Mouse (Mus musculus) kidney, embryonic 15.5 days (tissue): ENCODE data around the gene Gpr33. TPM values are rescaled to one million over a fixed set of nuclear protein-coding genes. Genes with fewer than 3 reads are reported as not detected.

Source experiments
- ATAC-seq: fragments of 200-750 bp; cut with Nextera tagmentation; replicated peaks from 2 replicates; pipeline ENCODE4 v1.8.0; 2017; ENCODE audit warnings: moderate TSS enrichment; ENCODE audit not compliant: low FRiP score
- H3K27ac ChIP-seq: fragments of 300-500 bp; sonication (generic); 2 replicates; pipeline ENCODE4 v1.5.1; 2015; ENCODE audit warnings: mild to moderate bottlenecking, inconsistent platforms
- H3K27me3 ChIP-seq: fragments of 300-500 bp; sonication (generic); 2 replicates; pipeline ENCODE4 v1.6.1; 2015; ENCODE audit warnings: inconsistent platforms
- H3K36me3 ChIP-seq: fragments of 300-500 bp; sonication (generic); 2 replicates; pipeline ENCODE4 v1.6.1; 2015; ENCODE audit warnings: inconsistent platforms
- H3K4me1 ChIP-seq: fragments of 300-500 bp; sonication (generic); 2 replicates; pipeline ENCODE4 v1.6.1; 2015; ENCODE audit warnings: inconsistent platforms
- H3K4me2 ChIP-seq: fragments of 300-500 bp; sonication (generic); 2 replicates; pipeline ENCODE4 v1.6.1; 2015; ENCODE audit warnings: moderate library complexity, mild to moderate bottlenecking, inconsistent platforms
- H3K4me3 ChIP-seq: fragments of 300-500 bp; sonication (generic); replicated peaks from 2 replicates; pipeline ENCODE4 v1.5.1; 2015; ENCODE audit warnings: mild to moderate bottlenecking, inconsistent platforms
- H3K9ac ChIP-seq: fragments of 300-500 bp; sonication (generic); 2 replicates; pipeline ENCODE4 v1.6.1; 2015; ENCODE audit warnings: mild to moderate bottlenecking, inconsistent platforms
- H3K9me3 ChIP-seq: fragments of 300-500 bp; sonication (generic); replicated peaks from 2 replicates; pipeline ENCODE4 v1.6.1; 2016; ENCODE audit warnings: inconsistent platforms
- WGBS: fragments of 180-500 bp; shearing (Covaris S2); methylation state at CpG from one replicate; pipeline ENCODE4 v1.1.7; 2015; ENCODE audit warnings: mixed read lengths; 5-methylcytosine and 5-hydroxymethylcytosine counted together
- polyA plus RNA-seq: library from polyadenylated mRNA; unstranded; fragments of >200 nt; fragmentation: Nextera tagmentation; extraction: Ambion mirVana; gene quantifications from 2 replicates; pipeline ENCODE4 v1.2.1, GENCODE M21; 2015

Gene Gpr33
- not detected in 2 replicates for polyA plus RNA-seq

GRCm38 (mm10) chr12:52027963-52028362, at the start of gene Gpr33:
Gene Gpr33, minus strand, starts transcription at chr12:52028063.
- 94% methylated on average over 3 of the region's 3 CpGs for WGBS
- no peak for ATAC-seq
- Histone ChIP-seq H3K4me1 (no peaks in the 10 kb centered on the region), H3K4me2 (no peak within 1 kb of the TSS), H3K9ac (no peak within 1 kb of the TSS), H3K4me3 (no peak within 1 kb of the TSS), H3K27ac (no peak within 1 kb of the TSS), H3K27me3 (no peaks in the 10 kb centered on the region), H3K9me3 (no peaks in the 10 kb centered on the region), H3K36me3 (no peaks in the 10 kb centered on the region)

DNA sequence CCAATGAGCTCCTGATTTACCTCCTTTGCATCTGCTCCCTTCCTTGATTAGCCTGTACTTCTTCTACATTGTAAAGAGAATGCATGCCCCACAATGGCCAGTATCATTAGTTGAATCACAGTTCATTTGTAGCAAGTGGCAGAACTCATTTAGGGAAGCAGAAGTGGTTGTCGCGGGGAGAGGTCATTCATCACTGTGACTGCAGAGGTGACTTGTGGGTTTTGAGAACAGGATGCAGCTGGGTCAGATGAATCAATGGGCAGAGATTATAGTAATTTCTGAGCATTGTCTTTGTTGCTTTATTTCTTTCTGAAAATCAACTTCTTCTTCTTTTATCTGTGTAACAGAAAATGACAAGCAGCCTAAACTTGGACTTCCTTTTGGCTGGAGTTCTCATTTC, 21.5 kb upstream of the Gpr33 start:
- ATAC-seq = no peak

DNA sequence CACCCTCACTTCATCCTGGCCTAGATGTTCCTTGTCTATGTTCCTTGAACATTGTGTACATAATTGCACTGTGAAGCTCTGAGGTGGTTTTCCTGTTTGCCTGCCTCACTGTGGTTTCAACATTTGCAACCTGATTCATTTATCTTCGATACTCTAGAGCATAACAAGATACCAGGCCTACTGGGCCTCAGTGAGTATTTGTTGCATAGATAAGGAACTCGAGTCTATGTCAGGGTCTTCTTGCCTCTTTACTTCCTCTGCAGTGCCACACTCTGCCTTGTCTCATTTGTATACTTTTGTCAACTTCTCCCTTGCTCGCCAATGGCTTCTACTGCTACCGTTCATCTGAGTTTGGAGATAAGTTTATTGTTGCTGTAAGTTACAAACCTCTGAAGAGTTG, 18.5 kb upstream of the Gpr33 start:
- Histone ChIP-seq H3K4me1 (no peaks in the 10 kb centered on the region), H3K4me2 (no peak overlapping the region), H3K36me3 (no peaks in the 10 kb centered on the region), H3K27ac (no peak overlapping the region), H3K9ac (no peak overlapping the region), H3K4me3 (no peak overlapping the region), H3K27me3 (no peaks in the 10 kb centered on the region), H3K9me3 (no peaks in the 10 kb centered on the region)
- ATAC-seq = no peak
- 82% methylated on average over 4 of the region's 4 CpGs for WGBS

More for the DNA sequence above, 21.5 kb upstream of the Gpr33 start:
- no peak overlapping the region for H3K9ac ChIP-seq
- H3K4me2 ChIP-seq = no peak overlapping the region
- WGBS = 62% methylated on average over 2 of the region's 2 CpGs
- H3K27me3 ChIP-seq = no peaks in the 10 kb centered on the region
- H3K27ac ChIP-seq = no peak overlapping the region
- no peaks in the 10 kb centered on the region for H3K4me1 ChIP-seq
- no peaks in the 10 kb centered on the region for H3K9me3 ChIP-seq
- no peaks in the 10 kb centered on the region for H3K36me3 ChIP-seq
- no peak overlapping the region for H3K4me3 ChIP-seq

GRCm38 (mm10) chr12:52042818-52043336, 15.0 kb upstream of the Gpr33 start:
- Histone ChIP-seq H3K27me3 (no peaks in the 10 kb centered on the region), H3K9ac (no peak overlapping the region), H3K9me3 (no peaks in the 10 kb centered on the region), H3K4me3 (no peak overlapping the region), H3K27ac (no peak overlapping the region), H3K4me2 (no peak overlapping the region), H3K4me1 (no peaks in the 10 kb centered on the region), H3K36me3 (no peaks in the 10 kb centered on the region)
- 74% methylated on average over 10 of the region's 10 CpGs for WGBS
- no peak for ATAC-seq

DNA sequence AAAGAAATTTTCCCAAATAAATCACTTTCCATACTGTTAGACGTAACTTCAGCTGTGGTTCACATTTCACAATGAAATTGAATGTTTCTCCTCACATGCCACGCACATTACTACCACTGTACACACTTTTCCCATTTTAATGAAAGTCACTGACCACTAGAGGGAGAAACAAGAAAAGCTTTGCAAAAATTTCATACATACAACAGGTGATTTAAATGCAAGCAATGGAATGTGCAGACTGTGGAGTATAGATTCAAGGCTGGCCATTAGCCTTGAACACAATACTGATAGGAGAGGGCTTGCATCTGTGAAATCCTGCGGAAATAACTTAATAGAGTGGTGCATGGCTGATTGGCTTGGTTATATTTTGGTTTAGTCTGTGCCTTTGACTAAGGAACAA, 10.5 kb upstream of the Gpr33 start:
- no peak overlapping the region for H3K9ac ChIP-seq
- no peaks in the 10 kb centered on the region for H3K27me3 ChIP-seq
- ATAC-seq = no peak
- H3K9me3 ChIP-seq = no peaks in the 10 kb centered on the region
- H3K27ac ChIP-seq = no peak overlapping the region
- 37% methylated on average over 3 of the region's 3 CpGs for WGBS
- no peak overlapping the region for H3K4me3 ChIP-seq
- H3K4me1 ChIP-seq = no peaks in the 10 kb centered on the region
- H3K4me2 ChIP-seq = no peak overlapping the region
- H3K36me3 ChIP-seq = no peaks in the 10 kb centered on the region

DNA sequence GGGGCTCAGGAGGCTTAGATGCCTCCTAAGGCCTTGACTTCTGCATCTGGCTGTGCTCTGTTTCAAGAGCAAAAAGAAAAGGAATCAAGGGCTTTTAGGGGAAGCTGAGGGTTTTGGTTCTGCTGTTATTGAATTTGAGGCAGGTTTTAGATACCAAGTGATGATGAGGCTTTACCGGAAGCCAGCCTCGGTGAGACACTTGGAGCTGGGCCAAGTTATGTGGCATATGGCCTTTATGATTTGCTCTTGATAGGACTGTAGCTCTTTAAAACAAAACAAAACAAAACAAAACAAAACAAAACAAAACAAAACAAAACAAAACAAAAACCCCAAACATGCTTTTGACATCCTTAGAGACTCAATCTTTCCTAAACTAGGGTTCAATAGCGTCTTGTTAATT, 7.1 kb upstream of the Gpr33 start:
- Histone ChIP-seq H3K9me3 (no peaks in the 10 kb centered on the region), H3K27me3 (no peaks in the 10 kb centered on the region), H3K4me2 (no peak overlapping the region), H3K9ac (no peak overlapping the region), H3K27ac (no peak overlapping the region), H3K4me1 (no peaks in the 10 kb centered on the region), H3K4me3 (no peak overlapping the region), H3K36me3 (no peaks in the 10 kb centered on the region)
- no peak for ATAC-seq
- WGBS = 81% methylated on average over 3 of the region's 3 CpGs

- H3K4me1 ChIP-seq = no peaks in the 10 kb centered on the region
- no peak overlapping the region for H3K4me3 ChIP-seq
- H3K36me3 ChIP-seq = no peaks in the 10 kb centered on the region
- H3K27me3 ChIP-seq = no peaks in the 10 kb centered on the region
- no peak overlapping the region for H3K27ac ChIP-seq
- 91% methylated on average over 6 of the region's 6 CpGs for WGBS
- ATAC-seq = no peak
- no peaks in the 10 kb centered on the region for H3K9me3 ChIP-seq
- no peak overlapping the region for H3K4me2 ChIP-seq
- no peak overlapping the region for H3K9ac ChIP-seq
These were observed 4.4 kb upstream of the Gpr33 start for GRCm38 (mm10) chr12:52032276-52032675.

- no peak overlapping the region for H3K9ac ChIP-seq
- no peak for ATAC-seq
- no peaks in the 10 kb centered on the region for H3K9me3 ChIP-seq
- 66% methylated on average over 7 of the region's 7 CpGs for WGBS
- H3K36me3 ChIP-seq = no peaks in the 10 kb centered on the region
- H3K27ac ChIP-seq = no peak overlapping the region
- no peak overlapping the region for H3K4me3 ChIP-seq
- no peaks in the 10 kb centered on the region for H3K27me3 ChIP-seq
- H3K4me1 ChIP-seq = peaks cover 7% of the 10 kb centered on the region
- no peak overlapping the region for H3K4me2 ChIP-seq
These were observed 13.3 kb downstream of the Gpr33 start for GRCm38 (mm10) chr12:52014494-52015029.

- H3K4me2 ChIP-seq = no peak overlapping the region
- WGBS = 79% methylated on average over 11 of the region's 11 CpGs
- peaks cover 7% of the 10 kb centered on the region for H3K4me1 ChIP-seq
- H3K27ac ChIP-seq = no peak overlapping the region
- H3K27me3 ChIP-seq = no peaks in the 10 kb centered on the region
- H3K9me3 ChIP-seq = no peaks in the 10 kb centered on the region
- H3K4me3 ChIP-seq = no peak overlapping the region
- H3K9ac ChIP-seq = no peak overlapping the region
- ATAC-seq = no peak
- no peaks in the 10 kb centered on the region for H3K36me3 ChIP-seq
These were observed 13.8 kb downstream of the Gpr33 start for GRCm38 (mm10) chr12:52014044-52014443.

- Histone ChIP-seq H3K27ac (no peak overlapping the region), H3K4me3 (no peak overlapping the region), H3K4me1 (peaks cover 7% of the 10 kb centered on the region), H3K27me3 (no peaks in the 10 kb centered on the region), H3K4me2 (peak overlapping the region; percentile 38), H3K9me3 (no peaks in the 10 kb centered on the region), H3K9ac (no peak overlapping the region), H3K36me3 (no peaks in the 10 kb centered on the region)
- 16% methylated on average over 9 of the region's 9 CpGs for WGBS
- ATAC-seq = no peak
These were observed 14.6 kb downstream of the Gpr33 start for GRCm38 (mm10) chr12:52013274-52013673.

- H3K4me1 ChIP-seq = peaks cover 7% of the 10 kb centered on the region
- no peak for ATAC-seq
- H3K27ac ChIP-seq = no peak overlapping the region
- no peaks in the 10 kb centered on the region for H3K9me3 ChIP-seq
- no peaks in the 10 kb centered on the region for H3K36me3 ChIP-seq
- no peaks in the 10 kb centered on the region for H3K27me3 ChIP-seq
- no peak overlapping the region for H3K9ac ChIP-seq
- H3K4me3 ChIP-seq = no peak overlapping the region
- H3K4me2 ChIP-seq = no peak overlapping the region
- WGBS = 74% methylated on average over 8 of the region's 8 CpGs
These were observed 15.7 kb downstream of the Gpr33 start for GRCm38 (mm10) chr12:52012159-52012558.

GRCm38 (mm10) chr12:52010630-52010961, 17.3 kb downstream of the Gpr33 start:
- Histone ChIP-seq H3K9me3 (no peaks in the 10 kb centered on the region), H3K9ac (no peak overlapping the region), H3K4me2 (no peak overlapping the region), H3K27me3 (no peaks in the 10 kb centered on the region), H3K36me3 (no peaks in the 10 kb centered on the region), H3K27ac (no peak overlapping the region), H3K4me1 (peaks cover 11% of the 10 kb centered on the region), H3K4me3 (no peak overlapping the region)
- ATAC-seq = no peak
- WGBS = 71% methylated on average over 2 of the region's 2 CpGs

- H3K27me3 ChIP-seq = no peaks in the 10 kb centered on the region
- 72% methylated on average over 15 of the region's 15 CpGs for WGBS
- no peak for ATAC-seq
- no peaks in the 10 kb centered on the region for H3K36me3 ChIP-seq
- peaks cover 11% of the 10 kb centered on the region for H3K4me1 ChIP-seq
- no peak overlapping the region for H3K4me3 ChIP-seq
- H3K9ac ChIP-seq = no peak overlapping the region
- H3K9me3 ChIP-seq = no peaks in the 10 kb centered on the region
- H3K4me2 ChIP-seq = no peak overlapping the region
- no peak overlapping the region for H3K27ac ChIP-seq
These were observed 17.8 kb downstream of the Gpr33 start for GRCm38 (mm10) chr12:52009928-52010629.
